In the genomic region with DNA sequence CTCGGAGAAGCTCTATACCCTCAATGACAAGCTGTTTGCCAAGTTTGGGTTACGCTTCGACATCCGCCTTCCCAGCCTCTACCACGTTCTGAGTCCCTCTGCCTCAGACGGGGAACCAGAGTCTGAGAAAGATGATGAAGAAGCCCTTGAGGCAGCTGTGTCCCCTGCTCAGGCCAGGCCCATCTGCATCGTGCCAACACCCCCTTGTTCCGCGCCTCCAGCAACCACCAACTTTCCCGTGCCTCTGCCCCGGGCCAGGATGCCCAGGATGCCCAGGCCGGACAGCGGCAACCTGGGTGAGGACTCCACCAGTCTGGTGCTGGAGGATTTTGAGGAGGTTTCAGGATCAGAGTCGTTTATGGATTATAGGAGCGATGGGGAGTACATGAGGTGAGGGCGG, we compare ENCODE assay signal across 15 mouse cellular contexts. TPM values are rescaled to one million over a fixed set of nuclear protein-coding genes. Genes with fewer than 3 reads are reported as not detected.
DNase-seq lines count a peak whose midpoint lies in the region; ATAC-seq and TF ChIP-seq lines count a peak whose summit lies in the region.
"Had no signal": no experiment of that assay in that cellular context is flagged by ENCODE, and none has a peak within 500 bp of the region (broad histone marks: within the 10 kb centered on the region; RNA-seq: fewer than 3 reads in every experiment).

No protein-coding gene starts in this region.

- no peak for DNase-seq in gastrocnemius, adult 2 months
- no peak for DNase-seq in gastrocnemius, postnatal 14 days
- DNase-seq in kidney, adult 18-20 months: no peak
- DNase-seq in yolk sac, embryonic 10.5 days (ENCODE audit: low spot score): no peak
- DNase-seq: cerebellum, postnatal 36 days; thymus, adult 2 months had no signal

- 85% methylated on average over 16 of the region's 16 CpGs for WGBS in kidney, embryonic 15.5 days
- WGBS in bone marrow, adult 2 months: 84% methylated on average over 16 of the region's 16 CpGs
- 82% methylated on average over 16 of the region's 16 CpGs for WGBS in liver, embryonic 15.5 days (ENCODE audit: insufficient replicate concordance)

- no peak overlapping the region for H3K9ac ChIP-seq in kidney, embryonic 15.5 days
- 0 out of 2 replicates have a peak overlapping the region, but pooled peaks have one; percentile 76 for H3K9ac ChIP-seq in liver, embryonic 15.5 days

- no peak for TF ChIP-seq CTCF in gastrocnemius, adult 2 months (IDR thresholded peaks at IDR 0.05)
- no peak for TF ChIP-seq CTCF in bone marrow, adult 2 months (IDR thresholded peaks at IDR 0.05; ENCODE audit: control insufficient read depth, insufficient read depth, low read length)

- no peaks in the 10 kb centered on the region for H3K36me3 ChIP-seq in kidney, embryonic 15.5 days
- peaks cover 40% of the 10 kb centered on the region for H3K36me3 ChIP-seq in liver, embryonic 15.5 days (replicated peaks)

- no peak for TF ChIP-seq POLR2A in bone marrow, adult 2 months (IDR thresholded peaks at IDR 0.05; ENCODE audit: borderline replicate concordance, control insufficient read depth, low read depth, low read length)

- intact Hi-C loops in gastrocnemius, adult 2 months (cut with DNase I): loop anchor here (10.0 kb wide), 1 partner anchor 111 kb away; no protein-coding TSS in a partner anchor
- intact Hi-C loops in gastrocnemius, postnatal 14 days (cut with DNase I; ENCODE audit: low total_unique reads): no loop called here

- no peaks in the 10 kb centered on the region for H3K27me3 ChIP-seq in kidney, embryonic 15.5 days
- H3K27me3 ChIP-seq in liver, embryonic 15.5 days: no peaks in the 10 kb centered on the region

- peak overlapping the region; percentile 37 for H3K4me2 ChIP-seq in kidney, embryonic 15.5 days
- H3K4me2 ChIP-seq in liver, embryonic 15.5 days: peak overlapping the region; percentile 75

- H3K4me1 ChIP-seq in kidney, embryonic 15.5 days: peaks cover 14% of the 10 kb centered on the region; the same call in 1 of the 2 replicates
- H3K4me1 ChIP-seq in bone marrow, adult 2 months (ENCODE audit: control insufficient read depth, insufficient read depth, low read length): no peaks in the 10 kb centered on the region; the same call in 1 of the 2 replicates
- peaks cover 85% of the 10 kb centered on the region for H3K4me1 ChIP-seq in liver, embryonic 15.5 days (replicated peaks)

- no peak for ATAC-seq in kidney, embryonic 15.5 days (replicated peaks; ENCODE audit: low FRiP score)
- ATAC-seq in liver, embryonic 15.5 days (ENCODE audit: insufficient read depth): no peak
- ATAC-seq in erythroid progenitor cell, adult 5-6 weeks (replicated peaks; ENCODE audit: low FRiP score, poor library complexity, severe bottlenecking): no peak

- H3K9me3 ChIP-seq in kidney, embryonic 15.5 days (replicated peaks): no peaks in the 10 kb centered on the region
- no peaks in the 10 kb centered on the region for H3K9me3 ChIP-seq in liver, embryonic 15.5 days (replicated peaks)

- peak overlapping the region; percentile 19; the same call in 1 of the 2 replicates for H3K4me3 ChIP-seq in gastrocnemius, adult 2 months
- no peak overlapping the region; the same call in 1 of the 2 replicates for H3K4me3 ChIP-seq in kidney, embryonic 15.5 days (replicated peaks)
- H3K4me3 ChIP-seq in bone marrow, adult 2 months (replicated peaks; ENCODE audit: control insufficient read depth, low read depth, low read length): peak overlapping the region; percentile 49
- H3K4me3 ChIP-seq in liver, embryonic 15.5 days (replicated peaks): peak overlapping the region; percentile 68

- H3K27ac ChIP-seq in gastrocnemius, adult 2 months: peak overlapping the region; percentile 96
- no peak overlapping the region for H3K27ac ChIP-seq in kidney, embryonic 15.5 days
- H3K27ac ChIP-seq in bone marrow, adult 2 months (ENCODE audit: control insufficient read depth, insufficient read depth, low read depth, low read length, poor library complexity): no peak overlapping the region; the same call in 1 of the 2 replicates
- peak overlapping the region; percentile 96 for H3K27ac ChIP-seq in liver, embryonic 15.5 days (replicated peaks)

RNA-seq across cellular contexts. Expression of gene Popdc2, which starts 11.9 kb away (rescaled TPM):
- total RNA-seq in gastrocnemius, adult 2 months (2021): 10 to 100 TPM; 55.5 to 61.6 TPM
- 10 to 100 TPM; 56.1 to 66.9 TPM for total RNA-seq in gastrocnemius, postnatal 14 days (2021)
- polyA plus RNA-seq in kidney, embryonic 15.5 days (2015; fragmentation: Nextera tagmentation; extraction: Ambion mirVana): 1.1 and 5.7 TPM in 2 replicates
- 12.5 and 20.9 TPM in 2 replicates for polyA plus RNA-seq in bone marrow, adult 2 months (2011; ENCODE audit: insufficient read depth, insufficient read length, low replicate concordance, missing spikeins)
- polyA plus RNA-seq in liver, embryonic 15.5 days (2015; fragmentation: Nextera tagmentation; extraction: Ambion mirVana): 22.8 and 23.6 TPM in 2 replicates
- 21.6 and 24.3 TPM in 2 replicates for total RNA-seq in erythroid progenitor cell, adult 5-6 weeks (2015; ENCODE audit: low replicate concordance)
- 18.8 and 23.0 TPM in 2 replicates for total RNA-seq in erythroid progenitor cell, adult 5-6 weeks (2017; ENCODE audit: low replicate concordance)

RNA-seq across cellular contexts. Expression of gene Gm21987, which starts 27.1 kb away (rescaled TPM):
- not detected for total RNA-seq in gastrocnemius, adult 2 months (2021)
- total RNA-seq in gastrocnemius, postnatal 14 days (2021): not detected
- not detected in 2 replicates for polyA plus RNA-seq in kidney, embryonic 15.5 days (2015; fragmentation: Nextera tagmentation; extraction: Ambion mirVana)
- polyA plus RNA-seq in bone marrow, adult 2 months (2011; ENCODE audit: insufficient read depth, insufficient read length, low replicate concordance, missing spikeins): not detected in 2 replicates
- not detected in 2 replicates for polyA plus RNA-seq in liver, embryonic 15.5 days (2015; fragmentation: Nextera tagmentation; extraction: Ambion mirVana)
- total RNA-seq in erythroid progenitor cell, adult 5-6 weeks (2015; ENCODE audit: low replicate concordance): not detected in 2 replicates
- total RNA-seq in erythroid progenitor cell, adult 5-6 weeks (2017; ENCODE audit: low replicate concordance): not detected in 2 replicates
- total RNA-seq: adrenal gland, adult 18-20 months; gastrocnemius, adult 18-20 months had no signal
- polyA plus RNA-seq: inflammation-experienced regulatory T-cells, adult 6 months; large intestine, adult 2 months; neural tube, embryonic 11.5 days; thymus, adult 2 months had no signal

RNA-seq across cellular contexts. Expression of gene Cox17, which starts 27.1 kb away (rescaled TPM):
- 100 to 1,000 TPM; 138 to 190 TPM for total RNA-seq in gastrocnemius, adult 2 months (2021)
- 100 to 1,000 TPM; 134 to 137 TPM for total RNA-seq in gastrocnemius, postnatal 14 days (2021)
- 167 and 189 TPM in 2 replicates for polyA plus RNA-seq in kidney, embryonic 15.5 days (2015; fragmentation: Nextera tagmentation; extraction: Ambion mirVana)
- 219 and 283 TPM in 2 replicates for polyA plus RNA-seq in bone marrow, adult 2 months (2011; ENCODE audit: insufficient read depth, insufficient read length, low replicate concordance, missing spikeins)
- polyA plus RNA-seq in liver, embryonic 15.5 days (2015; fragmentation: Nextera tagmentation; extraction: Ambion mirVana): 202 and 255 TPM in 2 replicates
- total RNA-seq in erythroid progenitor cell, adult 5-6 weeks (2015; ENCODE audit: low replicate concordance): 157 and 170 TPM in 2 replicates
- total RNA-seq in erythroid progenitor cell, adult 5-6 weeks (2017; ENCODE audit: low replicate concordance): 196 and 437 TPM in 2 replicates

RNA-seq across cellular contexts. Expression of gene Maats1, which starts 32.0 kb away (rescaled TPM):
- total RNA-seq in gastrocnemius, adult 2 months (2021): not detected
- total RNA-seq in gastrocnemius, postnatal 14 days (2021): not detected
- polyA plus RNA-seq in kidney, embryonic 15.5 days (2015; fragmentation: Nextera tagmentation; extraction: Ambion mirVana): 0.14 and 0.27 TPM in 2 replicates
- not detected in 2 replicates for polyA plus RNA-seq in bone marrow, adult 2 months (2011; ENCODE audit: insufficient read depth, insufficient read length, low replicate concordance, missing spikeins)
- 0.03 and 0.05 TPM in 2 replicates for polyA plus RNA-seq in liver, embryonic 15.5 days (2015; fragmentation: Nextera tagmentation; extraction: Ambion mirVana)
- not detected in 2 replicates for total RNA-seq in erythroid progenitor cell, adult 5-6 weeks (2015; ENCODE audit: low replicate concordance)
- not detected in 2 replicates for total RNA-seq in erythroid progenitor cell, adult 5-6 weeks (2017; ENCODE audit: low replicate concordance)
- total RNA-seq: gastrocnemius, adult 18-20 months had no signal

RNA-seq across cellular contexts. Expression of gene Pla1a, which starts 59.0 kb away (rescaled TPM):
- total RNA-seq in gastrocnemius, adult 2 months (2021): 1 to 10 TPM; 5.3 to 6.3 TPM
- 1 to 10 TPM; 3.8 to 4.7 TPM for total RNA-seq in gastrocnemius, postnatal 14 days (2021)
- polyA plus RNA-seq in kidney, embryonic 15.5 days (2015; fragmentation: Nextera tagmentation; extraction: Ambion mirVana): 3.9 and 4.2 TPM in 2 replicates
- polyA plus RNA-seq in bone marrow, adult 2 months (2011; ENCODE audit: insufficient read depth, insufficient read length, low replicate concordance, missing spikeins): 1.5 TPM in 1 of 2 replicates, not detected in the other
- 27.2 and 30.5 TPM in 2 replicates for polyA plus RNA-seq in liver, embryonic 15.5 days (2015; fragmentation: Nextera tagmentation; extraction: Ambion mirVana)
- not detected in 2 replicates for total RNA-seq in erythroid progenitor cell, adult 5-6 weeks (2015; ENCODE audit: low replicate concordance)
- not detected in 2 replicates for total RNA-seq in erythroid progenitor cell, adult 5-6 weeks (2017; ENCODE audit: low replicate concordance)

Comparison
In these comparisons a context has a peak if more than half of its experiments do, and no peak if none do; other contexts are left out.
1. H3K27ac ChIP-seq: peak in gastrocnemius, adult 2 months (single experiment) and liver, embryonic 15.5 days (single experiment); none in kidney, embryonic 15.5 days (single experiment) and bone marrow, adult 2 months (single experiment).